ENCODE assay signal across 19 mouse cellular contexts in the genomic region with DNA sequence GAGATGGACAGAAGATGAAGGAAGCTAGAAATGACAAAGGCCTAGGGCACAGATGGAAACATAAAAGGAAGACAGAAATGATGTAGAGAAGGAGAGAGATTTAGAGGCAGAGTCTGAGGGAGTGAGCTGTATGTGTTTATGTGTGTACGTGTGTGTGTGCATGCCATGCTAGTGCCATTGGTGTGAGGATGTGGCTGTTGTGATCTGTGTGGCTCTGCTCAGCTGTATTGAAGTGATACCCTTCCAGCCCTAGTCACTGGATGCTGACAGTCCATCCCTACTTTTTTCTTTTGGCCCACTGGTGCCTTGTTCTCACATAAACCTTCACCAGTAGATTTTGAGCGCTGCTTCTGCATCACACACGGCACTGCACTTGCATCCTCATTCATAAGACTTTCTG. TPM values are rescaled to one million over a fixed set of nuclear protein-coding genes. Genes with fewer than 3 reads are reported as not detected.
"Had no signal": no experiment of that assay in that cellular context is flagged by ENCODE, and none has a peak within 500 bp of the region (broad histone marks: within the 10 kb centered on the region; RNA-seq: fewer than 3 reads in every experiment).

No protein-coding gene starts in this region.

- H3K36me3 ChIP-seq: limb, embryonic 12.5 days; lung, embryonic 15.5 days; midbrain, embryonic 13.5 days; neural tube, embryonic 15.5 days had no signal

- ATAC-seq: midbrain, embryonic 13.5 days had no signal

- H3K27ac ChIP-seq: layer of hippocampus, adult 2 months; limb, embryonic 12.5 days; lung, embryonic 15.5 days; macrophage; midbrain, embryonic 13.5 days; neural tube, embryonic 15.5 days had no signal

- H3K4me2 ChIP-seq: limb, embryonic 12.5 days; lung, embryonic 15.5 days; midbrain, embryonic 13.5 days; neural tube, embryonic 15.5 days had no signal

- H3K4me1 ChIP-seq: limb, embryonic 12.5 days; lung, embryonic 15.5 days; midbrain, embryonic 13.5 days; neural tube, embryonic 15.5 days had no signal

- DNase-seq: kidney, adult 18-20 months; kidney, postnatal 10 days; kidney, postnatal 4 days; lung, postnatal 14 days; thymus, adult 18-20 months; thymus, postnatal 14 days had no signal

- H3K27me3 ChIP-seq: limb, embryonic 12.5 days; lung, embryonic 15.5 days; midbrain, embryonic 13.5 days; neural tube, embryonic 15.5 days had no signal

- H3K4me3 ChIP-seq: layer of hippocampus, adult 2 months; limb, embryonic 12.5 days; lung, embryonic 15.5 days; midbrain, embryonic 13.5 days; myocyte; neural tube, embryonic 15.5 days had no signal

- H3K9ac ChIP-seq: limb, embryonic 12.5 days; lung, embryonic 15.5 days; midbrain, embryonic 13.5 days; neural tube, embryonic 15.5 days had no signal

- H3K9me3 ChIP-seq: limb, embryonic 12.5 days; lung, embryonic 15.5 days; midbrain, embryonic 13.5 days; neural tube, embryonic 15.5 days had no signal

RNA-seq across cellular contexts. Expression of a gene that starts 9.0 kb away (rescaled TPM):
- total RNA-seq: layer of hippocampus, adult 2 months; layer of hippocampus, postnatal 10 days; left cerebral cortex, postnatal 36 days had no signal
- polyA plus RNA-seq: liver, adult 2 months; myocyte; neural tube, embryonic 15.5 days had no signal

RNA-seq across cellular contexts. Expression of a gene that starts 40.5 kb away (rescaled TPM):
- total RNA-seq: layer of hippocampus, adult 2 months; layer of hippocampus, postnatal 10 days; left cerebral cortex, postnatal 36 days; liver, adult 2 months had no signal
- polyA plus RNA-seq: kidney, embryonic 14.5 days; limb, embryonic 12.5 days; liver, adult 2 months; lung, embryonic 15.5 days; macrophage; myocyte; neural tube, embryonic 11.5 days; stomach, embryonic 14.5 days had no signal

RNA-seq across cellular contexts. Expression of a gene that starts 49.3 kb away (rescaled TPM):
- polyA plus RNA-seq: liver, adult 2 months; macrophage; myocyte had no signal

RNA-seq across cellular contexts. Expression of a gene that starts 49.4 kb away (rescaled TPM):
- total RNA-seq: liver, adult 2 months had no signal
- polyA plus RNA-seq: kidney, embryonic 14.5 days; limb, embryonic 12.5 days; liver, adult 2 months; lung, embryonic 15.5 days; macrophage; myocyte; neural tube, embryonic 11.5 days; stomach, embryonic 14.5 days had no signal
